Mouse (Mus musculus): ENCODE measurements at regions not wholly inside any gene's neighbourhood (a gene's known extent, or its start where the extent isn't known, plus 50 kb on each side); places are given as distances from the start of the nearest gene placed in this dataset.

GRCm38 (mm10) chr8:91997023-91997891 is 195.4 kb upstream of the Irx3 start:
- TF ChIP-seq CTCF (IDR thresholded peaks at IDR 0.05; ENCODE audit: low read depth, low read length) (no peak), POLR2AphosphoS5 (IDR thresholded peaks at IDR 0.05; ENCODE audit: insufficient replicate concordance, low read depth, low read length) (no peak), GATA1 (IDR thresholded peaks at IDR 0.05; ENCODE audit: borderline replicate concordance, low read length) (no peak)
